Mouse (Mus musculus) lung, postnatal 0 days (tissue): Measurements from ENCODE around the gene Arhgef18. TPM values are rescaled to one million over a fixed set of nuclear protein-coding genes. Genes with fewer than 3 reads are reported as not detected.

Experiments used
- ATAC-seq: fragments of 200-750 bp; cut with Nextera tagmentation; 2 replicates; pipeline ENCODE4 v1.8.0; 2017; ENCODE audit warnings: moderate library complexity
- DNase-seq: peaks from one replicate; pipeline ENCODE4 v3.0.0-alpha.2; 2016; ENCODE audit warnings: low spot score
- H3K27ac ChIP-seq: fragments of 300-500 bp; sonication (generic); 2 replicates; pipeline ENCODE4 v1.5.1; 2014; ENCODE audit warnings: antibody characterized with exemption, mild to moderate bottlenecking, low read length, mixed read lengths
- H3K27me3 ChIP-seq: fragments of 300-500 bp; sonication (generic); replicated peaks from 2 replicates; pipeline ENCODE4 v1.6.1; 2014; ENCODE audit warnings: low read length, mixed read lengths; ENCODE audit not compliant: insufficient read depth
- H3K36me3 ChIP-seq: fragments of 300-500 bp; sonication (generic); 2 replicates; pipeline ENCODE4 v1.6.1; 2014; ENCODE audit warnings: low read length, mixed read lengths; ENCODE audit not compliant: insufficient read depth
- H3K4me1 ChIP-seq: fragments of 300-500 bp; sonication (generic); 2 replicates; pipeline ENCODE4 v1.6.1; 2014; ENCODE audit warnings: antibody characterized with exemption, low read depth, low read length, mixed read lengths; ENCODE audit not compliant: insufficient read depth
- H3K4me2 ChIP-seq: fragments of 300-500 bp; sonication (generic); replicated peaks from 2 replicates; pipeline ENCODE4 v1.6.1; 2014; ENCODE audit warnings: low read depth, mild to moderate bottlenecking, low read length, moderate library complexity, mixed read lengths
- H3K4me3 ChIP-seq: fragments of 300-500 bp; sonication (generic); 2 replicates; pipeline ENCODE4 v1.5.1; 2014; ENCODE audit warnings: low read depth, low read length
- H3K9ac ChIP-seq: fragments of 300-500 bp; sonication (generic); replicated peaks from 2 replicates; pipeline ENCODE4 v1.6.1; 2014; ENCODE audit warnings: low read depth, mild to moderate bottlenecking
- H3K9me3 ChIP-seq: fragments of 300-500 bp; sonication (generic); 2 replicates; pipeline ENCODE4 v1.6.1; 2016; ENCODE audit warnings: low read length, mixed read lengths
- CTCF ChIP-seq: IDR thresholded peaks from 2 replicates; pipeline ENCODE4 v1.5.1; 2016; ENCODE audit warnings: antibody characterized with exemption, mild to moderate bottlenecking
- EP300 ChIP-seq: IDR thresholded peaks from 2 replicates; pipeline ENCODE4 v1.6.1; 2016; ENCODE audit warnings: antibody characterized with exemption, mild to moderate bottlenecking, control low read depth
- WGBS: fragments of 180-500 bp; shearing (Covaris S2); extraction: QIAGEN DNeasy Blood & Tissue Kit; methylation state at CpG from one replicate; pipeline ENCODE4 v1.1.7; 2014; 5-methylcytosine and 5-hydroxymethylcytosine counted together
- polyA plus RNA-seq: library from polyadenylated mRNA; unstranded; fragments of >200 nt; fragmentation: Nextera tagmentation; extraction: Ambion mirVana; gene quantifications from 2 replicates; pipeline ENCODE4 v1.2.1, GENCODE M21; 2015

Gene Arhgef18
- polyA plus RNA-seq, 1 experiment from 2014 or later, result 5.8 TPM

GRCm38 (mm10) chr8:3463248-3463647 is 70.4 kb downstream of the Arhgef18 start:
- DNase-seq, result no peak
- 91% methylated on average over 2 of the region's 2 CpGs for WGBS
- ATAC-seq, result no peak
- Histone ChIP-seq H3K9ac (no peak overlapping the region), H3K27me3 (no peaks in the 10 kb centered on the region), H3K4me1 (peaks cover 6% of the 10 kb centered on the region; the same call in 1 of the 2 replicates), H3K27ac (no peak overlapping the region), H3K4me3 (no peak overlapping the region), H3K36me3 (no peaks in the 10 kb centered on the region; the same call in 1 of the 2 replicates), H3K9me3 (no peaks in the 10 kb centered on the region), H3K4me2 (no peak overlapping the region)
- no peak for TF ChIP-seq CTCF
- no peak for TF ChIP-seq EP300

GRCm38 (mm10) chr8:3464309-3464708 is 71.5 kb downstream of the Arhgef18 start:
- Histone ChIP-seq H3K9ac (no peak overlapping the region), H3K27ac (no peak overlapping the region), H3K4me3 (no peak overlapping the region), H3K27me3 (no peaks in the 10 kb centered on the region), H3K4me2 (no peak overlapping the region), H3K36me3 (no peaks in the 10 kb centered on the region; the same call in 1 of the 2 replicates), H3K9me3 (no peaks in the 10 kb centered on the region), H3K4me1 (peaks cover 6% of the 10 kb centered on the region; the same call in 1 of the 2 replicates)
- ATAC-seq (no peak), DNase-seq (peak; percentile 49)
- TF ChIP-seq CTCF, result peak; percentile 73
- TF ChIP-seq EP300, result no peak
- 50% methylated on average over 5 of the region's 5 CpGs for WGBS

GRCm38 (mm10) chr8:3467006-3467885 is 74.4 kb downstream of the Arhgef18 start, which contains the start of gene Pex11g:
Gene Pex11g, minus strand, starts transcription at chr8:3467680.
- peak within 1 kb of the TSS; percentile 70 for H3K4me2 ChIP-seq
- DNase-seq, result peak; percentile 98

DNA sequence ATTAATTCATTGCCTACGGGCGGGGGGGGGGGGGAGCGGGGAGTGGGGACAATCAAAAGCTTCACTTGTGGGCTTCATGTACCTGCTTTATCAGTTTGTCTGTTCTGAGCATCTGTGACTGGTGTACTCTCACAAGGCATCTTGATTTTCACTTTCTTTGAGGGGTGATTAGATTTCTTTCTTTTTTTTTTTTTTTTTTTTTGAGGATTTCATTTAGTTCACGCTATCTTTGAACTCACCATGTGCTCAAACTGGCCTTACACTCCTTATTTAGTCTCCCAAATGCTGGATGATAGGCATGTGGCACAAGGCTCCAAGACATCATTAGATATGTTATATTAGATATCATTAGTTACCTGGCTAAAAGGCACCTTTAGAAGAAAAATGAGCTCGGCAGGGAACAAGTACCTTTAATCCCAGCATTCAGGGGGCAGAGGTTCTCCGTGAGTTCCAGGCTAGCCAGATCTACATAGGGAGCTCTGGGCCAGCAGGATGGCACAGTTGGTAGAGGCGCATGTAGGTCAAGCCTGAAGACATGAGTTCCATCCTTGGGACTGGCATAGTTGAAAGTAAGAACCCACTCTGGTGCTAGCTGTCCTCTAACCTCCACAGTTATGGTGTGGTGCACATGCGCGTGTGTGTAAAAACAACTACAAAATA is 75.2 kb downstream of the Arhgef18 start:
- no peaks in the 10 kb centered on the region for H3K27me3 ChIP-seq
- ATAC-seq, result no peak
- WGBS, result 52% methylated on average over 9 of the region's 9 CpGs

More at GRCm38 (mm10) chr8:3467006-3467885, 74.4 kb downstream of the Arhgef18 start, which contains the start of gene Pex11g:
- peaks cover 6% of the 10 kb centered on the region; the same call in 1 of the 2 replicates for H3K4me1 ChIP-seq
- H3K9ac ChIP-seq, result peak within 1 kb of the TSS; percentile 48
- no peaks in the 10 kb centered on the region for H3K27me3 ChIP-seq
- WGBS, result 2% methylated on average over 32 of the region's 32 CpGs
- no peaks in the 10 kb centered on the region for H3K9me3 ChIP-seq
- peak within 1 kb of the TSS; percentile 51 for H3K4me3 ChIP-seq
- no peaks in the 10 kb centered on the region for H3K36me3 ChIP-seq
- TF ChIP-seq CTCF (no peak), EP300 (no peak)
- ATAC-seq, result peak; percentile 98
- peak within 1 kb of the TSS; percentile 73 for H3K27ac ChIP-seq

GRCm38 (mm10) chr8:3468838-3469237 is 76.0 kb downstream of the Arhgef18 start:
- DNase-seq, result no peak
- peak; percentile 34 for TF ChIP-seq CTCF
- TF ChIP-seq EP300, result no peak
- 96% methylated on average over 1 of the region's 1 CpGs for WGBS
- Histone ChIP-seq H3K9ac (no peak overlapping the region), H3K4me3 (no peak overlapping the region), H3K27ac (no peak overlapping the region), H3K27me3 (no peaks in the 10 kb centered on the region), H3K9me3 (no peaks in the 10 kb centered on the region), H3K4me2 (no peak overlapping the region), H3K4me1 (peaks cover 6% of the 10 kb centered on the region; the same call in 1 of the 2 replicates), H3K36me3 (no peaks in the 10 kb centered on the region)
- no peak for ATAC-seq

More for the DNA sequence above, 75.2 kb downstream of the Arhgef18 start:
- Histone ChIP-seq H3K27ac (peak overlapping the region; percentile 73; the same call in 1 of the 2 replicates), H3K4me3 (peak overlapping the region; percentile 51), H3K9ac (peak overlapping the region; percentile 48; the same call in 1 of the 2 replicates), H3K9me3 (no peaks in the 10 kb centered on the region), H3K4me2 (peak overlapping the region; percentile 70), H3K4me1 (peaks cover 6% of the 10 kb centered on the region; the same call in 1 of the 2 replicates), H3K36me3 (no peaks in the 10 kb centered on the region)
- no peak for TF ChIP-seq CTCF
- no peak for TF ChIP-seq EP300
- no peak for DNase-seq

- Histone ChIP-seq H3K4me3 (no peak within 1 kb of the TSS), H3K9ac (no peak within 1 kb of the TSS), H3K27ac (no peak within 1 kb of the TSS), H3K4me1 (peaks cover 6% of the 10 kb centered on the region; the same call in 1 of the 2 replicates), H3K27me3 (no peaks in the 10 kb centered on the region), H3K9me3 (no peaks in the 10 kb centered on the region), H3K36me3 (no peaks in the 10 kb centered on the region), H3K4me2 (no peak within 1 kb of the TSS)
- DNase-seq (no peak), ATAC-seq (no peak)
- TF ChIP-seq CTCF (no peak), EP300 (no peak)
Measured at GRCm38 (mm10) chr8:3470562-3470961, 77.8 kb downstream of the Arhgef18 start, which contains the start of gene Tex45. Gene Tex45, plus strand, starts transcription at chr8:3470862.
